ENCODE assay signal across 8 mouse cellular contexts in genomic region chr9:78191736-78192135, GRCm38 (mm10). TPM values are rescaled to one million over a fixed set of nuclear protein-coding genes. Genes with fewer than 3 reads are reported as not detected.
A peak's percentile ranks its signal among the peaks of the same experiment; 100 is the strongest.
DNase-seq lines count a peak whose midpoint lies in the region; ATAC-seq and TF ChIP-seq lines count a peak whose summit lies in the region.

No protein-coding gene starts in this region.

- WGBS in bone marrow, adult 2 months, result under 1% methylated on average over 18 of the region's 18 CpGs
- WGBS in forebrain, embryonic 13.5 days, result under 1% methylated on average over 18 of the region's 18 CpGs
- WGBS in hindbrain, embryonic 15.5 days, result under 1% methylated on average over 18 of the region's 18 CpGs
- WGBS in midbrain, embryonic 16.5 days, result under 1% methylated on average over 18 of the region's 18 CpGs

- H3K4me2 ChIP-seq in forebrain, embryonic 13.5 days, result peak overlapping the region; percentile 67
- H3K4me2 ChIP-seq in hindbrain, embryonic 15.5 days, result peak overlapping the region; percentile 63
- H3K4me2 ChIP-seq in midbrain, embryonic 16.5 days (ENCODE audit: low read length), result peak overlapping the region; percentile 77

- no peak for TF ChIP-seq CTCF in bone marrow, adult 2 months (IDR thresholded peaks at IDR 0.05; ENCODE audit: control insufficient read depth, insufficient read depth, low read length)

- TF ChIP-seq POLR2A in bone marrow, adult 2 months (IDR thresholded peaks at IDR 0.05; ENCODE audit: borderline replicate concordance, control insufficient read depth, low read depth, low read length), result no peak

- H3K9ac ChIP-seq in forebrain, embryonic 13.5 days, result peak overlapping the region; percentile 27
- H3K9ac ChIP-seq in hindbrain, embryonic 15.5 days, result 0 out of 2 replicates have a peak overlapping the region, but pooled peaks have one; percentile 18
- H3K9ac ChIP-seq in midbrain, embryonic 16.5 days (ENCODE audit: low read depth, low read length), result peak overlapping the region; percentile 30

- no peak overlapping the region for H3K27ac ChIP-seq in bone marrow, adult 2 months (ENCODE audit: control insufficient read depth, insufficient read depth, low read depth, low read length, poor library complexity)
- no peak overlapping the region for H3K27ac ChIP-seq in forebrain, embryonic 13.5 days
- H3K27ac ChIP-seq in hindbrain, embryonic 15.5 days (replicated peaks), result no peak overlapping the region
- no peak overlapping the region for H3K27ac ChIP-seq in midbrain, embryonic 16.5 days (ENCODE audit: low read length)

- no peaks in the 10 kb centered on the region for H3K27me3 ChIP-seq in forebrain, embryonic 13.5 days
- H3K27me3 ChIP-seq in hindbrain, embryonic 15.5 days, result 0 out of 2 replicates have a peak, but pooled peaks cover 10% of the 10 kb centered on the region
- H3K27me3 ChIP-seq in midbrain, embryonic 16.5 days (ENCODE audit: control insufficient read depth, insufficient read depth, low read depth, low read length), result peaks cover 3% of the 10 kb centered on the region; the same call in 1 of the 2 replicates
- H3K27me3 ChIP-seq in splenic B cell, adult 2 months (ENCODE audit: control insufficient read depth, insufficient read depth, low read length, poor library complexity, severe bottlenecking), result no peaks in the 10 kb centered on the region; the same call in 1 of the 2 replicates

- H3K4me1 ChIP-seq in bone marrow, adult 2 months (ENCODE audit: control insufficient read depth, insufficient read depth, low read length), result no peaks in the 10 kb centered on the region
- H3K4me1 ChIP-seq in forebrain, embryonic 13.5 days, result peaks cover 22% of the 10 kb centered on the region
- H3K4me1 ChIP-seq in hindbrain, embryonic 15.5 days (replicated peaks), result peaks cover 19% of the 10 kb centered on the region
- H3K4me1 ChIP-seq in midbrain, embryonic 16.5 days (ENCODE audit: control insufficient read depth, insufficient read depth, low read length), result peaks cover 11% of the 10 kb centered on the region

- H3K36me3 ChIP-seq in forebrain, embryonic 13.5 days (ENCODE audit: poor library complexity, severe bottlenecking), result no peaks in the 10 kb centered on the region
- H3K36me3 ChIP-seq in hindbrain, embryonic 15.5 days, result no peaks in the 10 kb centered on the region
- no peaks in the 10 kb centered on the region for H3K36me3 ChIP-seq in midbrain, embryonic 16.5 days (ENCODE audit: control insufficient read depth, insufficient read depth, low read length)
- no peaks in the 10 kb centered on the region for H3K36me3 ChIP-seq in splenic B cell, adult 2 months (ENCODE audit: control insufficient read depth, insufficient read depth, low read length, poor library complexity, severe bottlenecking)

- ATAC-seq in forebrain, embryonic 13.5 days, result peak; percentile 61
- ATAC-seq in hindbrain, embryonic 15.5 days (ENCODE audit: low FRiP score, low read depth), result peak; percentile 60
- peak; percentile 56; the same call in 1 of the 2 replicates for ATAC-seq in midbrain, embryonic 16.5 days

- peak overlapping the region; percentile 59 for H3K4me3 ChIP-seq in bone marrow, adult 2 months (replicated peaks; ENCODE audit: control insufficient read depth, low read depth, low read length)
- H3K4me3 ChIP-seq in forebrain, embryonic 13.5 days, result peak overlapping the region; percentile 38
- peak overlapping the region; percentile 38 for H3K4me3 ChIP-seq in hindbrain, embryonic 15.5 days
- H3K4me3 ChIP-seq in midbrain, embryonic 16.5 days (ENCODE audit: low read depth, low read length), result peak overlapping the region; percentile 40

- peak; percentile 38 to 55 for DNase-seq in cerebellum, postnatal 10 days
- no peak for DNase-seq in cerebellum, adult 9-11 months
- DNase-seq in liver, result peak; percentile 91
- DNase-seq in splenic B cell, adult 2 months (ENCODE audit: low read depth, low spot score), result peak; percentile 66

- no peaks in the 10 kb centered on the region for H3K9me3 ChIP-seq in forebrain, embryonic 13.5 days (replicated peaks)
- H3K9me3 ChIP-seq in hindbrain, embryonic 15.5 days, result no peaks in the 10 kb centered on the region
- no peaks in the 10 kb centered on the region for H3K9me3 ChIP-seq in midbrain, embryonic 16.5 days (replicated peaks; ENCODE audit: control insufficient read depth, low read length, poor library complexity, severe bottlenecking)

RNA-seq across cellular contexts. Expression of gene Gsta4, which starts 9.2 kb away (rescaled TPM):
- 4.7 and 60.9 TPM in 2 replicates for polyA plus RNA-seq in bone marrow, adult 2 months (2011; ENCODE audit: insufficient read depth, insufficient read length, low replicate concordance, missing spikeins)
- polyA plus RNA-seq in forebrain, embryonic 13.5 days (2015; fragmentation: Nextera tagmentation; extraction: Ambion mirVana), result 19.9 and 28.5 TPM in 2 replicates
- polyA plus RNA-seq in hindbrain, embryonic 15.5 days (2015; fragmentation: Nextera tagmentation; extraction: Ambion mirVana), result 28.5 and 30.1 TPM in 2 replicates
- polyA plus RNA-seq in midbrain, embryonic 16.5 days (2015; fragmentation: Nextera tagmentation; extraction: Ambion mirVana), result 14.3 and 18.5 TPM in 2 replicates

RNA-seq across cellular contexts. Expression of gene Gsta1, which starts 38.7 kb away (rescaled TPM):
- not detected in 2 replicates for polyA plus RNA-seq in bone marrow, adult 2 months (2011; ENCODE audit: insufficient read depth, insufficient read length, low replicate concordance, missing spikeins)
- polyA plus RNA-seq in forebrain, embryonic 13.5 days (2015; fragmentation: Nextera tagmentation; extraction: Ambion mirVana), result not detected in 2 replicates
- not detected in 2 replicates for polyA plus RNA-seq in hindbrain, embryonic 15.5 days (2015; fragmentation: Nextera tagmentation; extraction: Ambion mirVana)
- polyA plus RNA-seq in midbrain, embryonic 16.5 days (2015; fragmentation: Nextera tagmentation; extraction: Ambion mirVana), result not detected in 2 replicates
